Mouse (Mus musculus): ENCODE measurements around the gene Gm11565. TPM values are rescaled to one million over a fixed set of nuclear protein-coding genes. Genes with fewer than 3 reads are reported as not detected.
"Not testable (repeated sequence)": the region's sequence is repeated elsewhere in the genome, so short reads cannot be mapped to it uniquely, and the experiment has no call there.

The Gm11565 gene
- polyA plus RNA-seq (2012; ENCODE audit: insufficient read depth, insufficient read length, missing spikeins): not detected in 2 replicates

GRCm38 (mm10) chr11:99914451-99914850, at the start of gene Gm11565:
Gm11565 (plus strand) TSS chr11:99914751.
- no peaks in the 10 kb centered on the region for H3K4me1 ChIP-seq (ENCODE audit: control insufficient read depth, insufficient read depth, insufficient read length, low read length)
- H3K4me3 ChIP-seq (ENCODE audit: insufficient read depth, low read depth, low read length): no peak within 1 kb of the TSS
- no peak within 1 kb of the TSS for H3K27ac ChIP-seq (replicated peaks; ENCODE audit: low read depth, low read length)

GRCm38 (mm10) chr11:99873089-99873488, 41.5 kb upstream of the Gm11565 start, which contains the start of gene Krtap9-1:
Krtap9-1 (plus strand) TSS chr11:99873389.
- not testable (repeated sequence) for H3K4me3 ChIP-seq (ENCODE audit: insufficient read depth, low read depth, low read length); H3K27ac ChIP-seq (replicated peaks; ENCODE audit: low read depth, low read length); H3K4me1 ChIP-seq (ENCODE audit: control insufficient read depth, insufficient read depth, insufficient read length, low read length)

- not testable (repeated sequence) for H3K4me1 ChIP-seq (ENCODE audit: control insufficient read depth, insufficient read depth, insufficient read length, low read length); H3K4me3 ChIP-seq (ENCODE audit: insufficient read depth, low read depth, low read length); H3K27ac ChIP-seq (replicated peaks; ENCODE audit: low read depth, low read length)
These were observed 35.7 kb upstream of the Gm11565 start, which contains the start of gene Gm11567 for GRCm38 (mm10) chr11:99878887-99879286. Gm11567 (plus strand) TSS chr11:99879187.

GRCm38 (mm10) chr11:99907620-99908019, 6.9 kb upstream of the Gm11565 start, which contains the start of gene Krtap31-1:
Krtap31-1 (plus strand) TSS chr11:99907920.
- Histone ChIP-seq H3K27ac (replicated peaks; ENCODE audit: low read depth, low read length) (no peak within 1 kb of the TSS), H3K4me3 (ENCODE audit: insufficient read depth, low read depth, low read length) (no peak within 1 kb of the TSS), H3K4me1 (ENCODE audit: control insufficient read depth, insufficient read depth, insufficient read length, low read length) (no peaks in the 10 kb centered on the region)

GRCm38 (mm10) chr11:99935991-99936390, 21.4 kb downstream of the Gm11565 start, which contains the start of gene Krtap31-2:
Krtap31-2 (plus strand) TSS chr11:99936291.
- Histone ChIP-seq H3K4me3 (ENCODE audit: insufficient read depth, low read depth, low read length) (no peak within 1 kb of the TSS), H3K27ac (replicated peaks; ENCODE audit: low read depth, low read length) (no peak within 1 kb of the TSS), H3K4me1 (ENCODE audit: control insufficient read depth, insufficient read depth, insufficient read length, low read length) (no peaks in the 10 kb centered on the region)

- H3K4me3 ChIP-seq (ENCODE audit: insufficient read depth, low read depth, low read length): no peak overlapping the region
These were observed 23.3 kb downstream of the Gm11565 start for GRCm38 (mm10) chr11:99937751-99938264.

GRCm38 (mm10) chr11:99948175-99948574, 33.6 kb downstream of the Gm11565 start, which contains the start of gene Krtap9-5:
Krtap9-5 (plus strand) TSS chr11:99948475.
- no peaks in the 10 kb centered on the region for H3K4me1 ChIP-seq (ENCODE audit: control insufficient read depth, insufficient read depth, insufficient read length, low read length)
- H3K27ac ChIP-seq (replicated peaks; ENCODE audit: low read depth, low read length): no peak within 1 kb of the TSS
- no peak within 1 kb of the TSS for H3K4me3 ChIP-seq (ENCODE audit: insufficient read depth, low read depth, low read length)

More at GRCm38 (mm10) chr11:99937751-99938264, 23.3 kb downstream of the Gm11565 start:
- Histone ChIP-seq H3K27ac (replicated peaks; ENCODE audit: low read depth, low read length) (no peak overlapping the region), H3K4me1 (ENCODE audit: control insufficient read depth, insufficient read depth, insufficient read length, low read length) (no peaks in the 10 kb centered on the region)

- Histone ChIP-seq H3K27ac (replicated peaks; ENCODE audit: low read depth, low read length) (no peak overlapping the region), H3K4me1 (ENCODE audit: control insufficient read depth, insufficient read depth, insufficient read length, low read length) (no peaks in the 10 kb centered on the region), H3K4me3 (ENCODE audit: insufficient read depth, low read depth, low read length) (no peak overlapping the region)
These were observed 49.7 kb downstream of the Gm11565 start for GRCm38 (mm10) chr11:99964213-99964612.

Other genes with a start within 250 kb of the Gm11565 start
- gene Krtap4-6, start 248.8 kb upstream of the Gm11565 start, polyA plus RNA-seq (2012; ENCODE audit: insufficient read depth, insufficient read length, missing spikeins): not detected in 2 replicates
- not detected in 2 replicates for gene Gm14190, start 224.0 kb upstream of the Gm11565 start, polyA plus RNA-seq (2012; ENCODE audit: insufficient read depth, insufficient read length, missing spikeins)
- gene Gm14180, start 180.5 kb upstream of the Gm11565 start, polyA plus RNA-seq (2012; ENCODE audit: insufficient read depth, insufficient read length, missing spikeins): not detected in 2 replicates
- gene Gm11595, start 141.8 kb upstream of the Gm11565 start, polyA plus RNA-seq (2012; ENCODE audit: insufficient read depth, insufficient read length, missing spikeins): not detected in 2 replicates
- gene Krtap4-8, start 134.0 kb upstream of the Gm11565 start, polyA plus RNA-seq (2012; ENCODE audit: insufficient read depth, insufficient read length, missing spikeins): not detected in 2 replicates
- not detected in 2 replicates for gene Krtap4-9, start 129.6 kb upstream of the Gm11565 start, polyA plus RNA-seq (2012; ENCODE audit: insufficient read depth, insufficient read length, missing spikeins)
- not detected in 2 replicates for gene Gm11596, start 121.3 kb upstream of the Gm11565 start, polyA plus RNA-seq (2012; ENCODE audit: insufficient read depth, insufficient read length, missing spikeins)
- gene Gm11569, start 115.8 kb upstream of the Gm11565 start, polyA plus RNA-seq (2012; ENCODE audit: insufficient read depth, insufficient read length, missing spikeins): not detected in 2 replicates
- gene Gm11554, start 110.3 kb upstream of the Gm11565 start, polyA plus RNA-seq (2012; ENCODE audit: insufficient read depth, insufficient read length, missing spikeins): not detected in 2 replicates
- not detected in 2 replicates for gene Krtap4-13, start 104.9 kb upstream of the Gm11565 start, polyA plus RNA-seq (2012; ENCODE audit: insufficient read depth, insufficient read length, missing spikeins)
- not detected in 2 replicates for gene Gm11564, start 99.1 kb upstream of the Gm11565 start, polyA plus RNA-seq (2012; ENCODE audit: insufficient read depth, insufficient read length, missing spikeins)
- not detected in 2 replicates for gene 2300003K06Rik, start 76.7 kb upstream of the Gm11565 start, polyA plus RNA-seq (2012; ENCODE audit: insufficient read depth, insufficient read length, missing spikeins)
- gene Krtap4-16, start 63.1 kb upstream of the Gm11565 start, polyA plus RNA-seq (2012; ENCODE audit: insufficient read depth, insufficient read length, missing spikeins): not detected in 2 replicates
- not detected in 2 replicates for gene Gm11568, start 56.8 kb upstream of the Gm11565 start, polyA plus RNA-seq (2012; ENCODE audit: insufficient read depth, insufficient read length, missing spikeins)
- not detected in 2 replicates for gene Gm11559, start 50.3 kb upstream of the Gm11565 start, polyA plus RNA-seq (2012; ENCODE audit: insufficient read depth, insufficient read length, missing spikeins)
- not detected in 2 replicates for gene Krtap9-1, start 41.4 kb upstream of the Gm11565 start, polyA plus RNA-seq (2012; ENCODE audit: insufficient read depth, insufficient read length, missing spikeins)
- gene Gm11567, start 35.6 kb upstream of the Gm11565 start, polyA plus RNA-seq (2012; ENCODE audit: insufficient read depth, insufficient read length, missing spikeins): not detected in 2 replicates
- gene Krtap31-1, start 6.8 kb upstream of the Gm11565 start, polyA plus RNA-seq (2012; ENCODE audit: insufficient read depth, insufficient read length, missing spikeins): not detected in 2 replicates
- gene Krtap31-2, start 21.5 kb downstream of the Gm11565 start, polyA plus RNA-seq (2012; ENCODE audit: insufficient read depth, insufficient read length, missing spikeins): not detected in 2 replicates
- gene Krtap9-5, start 33.7 kb downstream of the Gm11565 start, polyA plus RNA-seq (2012; ENCODE audit: insufficient read depth, insufficient read length, missing spikeins): not detected in 2 replicates
- not detected in 2 replicates for gene Krtap29-1, start 64.3 kb downstream of the Gm11565 start, polyA plus RNA-seq (2012; ENCODE audit: insufficient read depth, insufficient read length, missing spikeins)
- not detected in 2 replicates for gene Krtap16-1, start 71.8 kb downstream of the Gm11565 start, polyA plus RNA-seq (2012; ENCODE audit: insufficient read depth, insufficient read length, missing spikeins)
- not detected in 2 replicates for gene Krtap17-1, start 79.2 kb downstream of the Gm11565 start, polyA plus RNA-seq (2012; ENCODE audit: insufficient read depth, insufficient read length, missing spikeins)
- gene Krt33a, start 101.5 kb downstream of the Gm11565 start, polyA plus RNA-seq (2012; ENCODE audit: insufficient read depth, insufficient read length, missing spikeins): not detected in 2 replicates
- not detected in 2 replicates for gene Krt33b, start 115.1 kb downstream of the Gm11565 start, polyA plus RNA-seq (2012; ENCODE audit: insufficient read depth, insufficient read length, missing spikeins)
- not detected in 2 replicates for gene Krt34, start 126.8 kb downstream of the Gm11565 start, polyA plus RNA-seq (2012; ENCODE audit: insufficient read depth, insufficient read length, missing spikeins)
- not detected in 2 replicates for gene Krt31, start 135.8 kb downstream of the Gm11565 start, polyA plus RNA-seq (2012; ENCODE audit: insufficient read depth, insufficient read length, missing spikeins)
- not detected in 2 replicates for gene Krt32, start 173.5 kb downstream of the Gm11565 start, polyA plus RNA-seq (2012; ENCODE audit: insufficient read depth, insufficient read length, missing spikeins)
- gene Krt35, start 181.5 kb downstream of the Gm11565 start, polyA plus RNA-seq (2012; ENCODE audit: insufficient read depth, insufficient read length, missing spikeins): not detected in 2 replicates
- 1.4 TPM in 2 replicates for gene Krt36, start 190.9 kb downstream of the Gm11565 start, polyA plus RNA-seq (2012; ENCODE audit: insufficient read depth, insufficient read length, missing spikeins)
- gene Krt13, start 206.8 kb downstream of the Gm11565 start, polyA plus RNA-seq (2012; ENCODE audit: insufficient read depth, insufficient read length, missing spikeins): not detected in 2 replicates
- gene Krt15, start 221.2 kb downstream of the Gm11565 start, polyA plus RNA-seq (2012; ENCODE audit: insufficient read depth, insufficient read length, missing spikeins): 0.67 and 2.4 TPM in 2 replicates
- gene Krt19, start 233.9 kb downstream of the Gm11565 start, polyA plus RNA-seq (2012; ENCODE audit: insufficient read depth, insufficient read length, missing spikeins): 0.87 TPM in 1 of 2 replicates, not detected in the other